Mouse (Mus musculus) natural killer cell, adult 2 months (primary cell): Measurements from ENCODE around the gene Cbfb.

Experiments used
- DNase-seq, 2 experiments: peaks; one replicate each; pipeline ENCODE4 v3.0.0; 2022; ENCODE audit warnings: low spot score in 2 of 2

The Cbfb gene

DNA sequence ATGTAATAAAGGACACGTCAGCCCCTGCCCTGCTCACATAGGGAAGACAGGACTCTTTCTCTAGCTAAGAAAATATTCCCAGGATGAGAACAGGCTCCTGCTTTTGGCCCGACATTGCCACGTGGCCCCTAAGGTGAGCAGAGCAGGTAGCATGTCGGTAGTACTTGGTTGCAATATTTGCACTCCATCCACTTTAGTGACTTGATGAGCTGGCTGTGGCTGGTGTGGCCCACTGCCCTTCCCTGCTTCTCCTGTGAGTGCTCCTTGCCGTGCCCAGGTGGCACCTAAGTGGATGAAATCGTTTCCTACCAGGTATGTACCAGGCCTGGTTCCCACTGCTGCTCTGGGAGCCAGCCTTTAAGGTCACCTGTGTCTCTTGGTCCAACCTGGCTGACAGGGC, 81.5 kb downstream of the Cbfb start:
- no peak for DNase-seq

DNA sequence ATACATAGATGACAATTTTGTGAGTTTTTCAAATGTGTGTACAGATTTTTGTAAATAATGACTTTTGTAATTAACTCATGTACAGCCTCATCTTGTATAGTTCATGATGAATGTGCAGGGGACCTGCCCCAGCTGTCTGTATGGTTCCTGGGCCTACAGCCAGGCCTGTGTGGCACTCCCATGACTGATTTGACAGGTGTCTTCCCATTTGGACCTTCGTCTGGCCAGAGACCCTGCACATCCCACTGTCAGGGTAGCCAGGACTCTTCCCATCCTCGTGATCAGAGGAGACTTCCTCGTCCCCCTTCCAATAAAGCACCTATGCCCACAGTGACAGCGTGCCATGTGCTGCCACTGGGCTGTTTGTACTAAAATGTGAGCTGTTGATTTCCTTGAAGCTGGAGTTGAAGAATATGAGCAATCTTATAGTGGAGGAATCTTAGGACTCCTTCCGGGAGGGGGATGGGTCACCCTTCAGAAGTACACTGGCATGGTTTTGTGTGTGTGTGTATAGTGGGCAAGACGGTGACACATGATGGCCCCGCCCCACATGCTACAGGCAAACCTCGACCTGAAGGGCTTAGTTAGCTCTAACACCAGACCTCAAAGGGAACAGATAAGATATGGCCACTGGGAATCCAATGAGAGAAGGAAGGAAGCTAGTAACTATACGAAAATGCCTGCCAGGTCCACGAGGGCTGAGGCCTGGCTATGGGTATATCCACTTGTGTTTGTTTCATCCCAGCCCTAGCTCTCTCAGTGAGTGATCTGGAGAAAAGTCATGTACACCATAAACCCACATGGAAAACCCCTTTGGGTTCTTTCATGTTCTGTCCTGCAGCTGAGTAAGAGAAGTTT, 82.4 kb downstream of the Cbfb start:
- DNase-seq = no peak

GRCm38 (mm10) chr8:105253766-105254151, 83.3 kb downstream of the Cbfb start:
- DNase-seq = no peak

DNA sequence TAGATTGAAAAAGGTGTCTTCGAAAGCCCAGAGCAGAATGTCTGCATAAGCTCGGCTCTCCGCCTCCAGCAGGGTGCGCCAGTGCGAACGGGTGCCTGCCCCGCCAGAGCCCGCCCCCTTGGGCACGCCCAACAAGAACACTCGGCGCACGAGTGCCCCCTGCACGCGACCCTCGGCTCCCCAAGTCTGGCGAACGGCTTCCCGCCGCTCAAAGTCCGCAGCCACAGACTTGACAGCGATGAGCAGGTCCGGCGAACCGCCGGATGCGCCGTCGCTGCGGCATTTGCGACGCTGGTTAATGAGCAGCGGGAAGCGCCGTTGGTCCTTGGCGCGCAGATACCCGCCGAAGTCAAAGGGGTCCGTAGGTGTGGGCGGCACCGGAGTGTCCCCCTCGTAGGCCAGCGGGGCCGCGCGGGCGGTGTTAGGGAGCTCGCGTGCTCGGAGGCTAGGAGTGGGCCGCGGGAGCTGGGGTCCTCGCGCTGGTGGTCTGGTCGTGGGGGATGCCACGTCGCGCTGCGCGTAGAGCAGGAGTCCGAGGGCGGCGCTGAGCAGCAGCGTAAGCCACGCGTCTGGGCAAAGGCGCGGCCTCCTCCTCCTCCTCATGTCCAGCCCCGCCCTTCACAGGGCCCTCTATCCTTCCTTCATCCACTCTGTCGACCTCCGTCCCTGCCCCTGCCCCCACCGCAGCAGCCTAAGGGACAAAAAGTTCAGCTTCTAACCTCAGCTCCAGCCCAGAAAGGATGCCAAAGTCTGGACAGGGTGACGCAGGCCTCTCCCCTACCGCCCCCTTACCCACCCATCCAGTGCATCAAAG, 83.9 kb downstream of the Cbfb start:
- peak; percentile 76 to 86 for DNase-seq

DNA sequence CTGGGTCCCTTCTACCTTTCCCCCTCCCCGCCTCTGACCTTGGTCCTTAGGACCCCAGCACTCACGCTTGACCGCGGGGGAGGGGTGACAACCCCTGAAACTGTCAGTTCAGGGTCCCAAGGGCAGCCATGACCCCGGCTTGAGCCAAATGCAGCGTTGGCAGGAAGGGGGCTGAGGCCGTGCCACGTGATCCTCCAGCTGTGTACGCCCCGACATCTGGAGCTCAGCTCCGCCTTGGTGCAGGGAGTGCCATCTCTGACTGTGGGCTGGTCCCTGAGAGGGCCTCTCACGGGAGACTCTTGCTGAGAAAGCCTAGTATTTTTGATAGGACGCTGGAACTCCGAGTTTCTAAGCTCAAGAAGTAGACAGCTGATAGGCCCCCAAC, 84.5 kb downstream of the Cbfb start, which contains the start of gene B3gnt9:
Gene B3gnt9, minus strand, starts transcription at position 188 of the 385 bp plus-strand sequence.
- peak in 1 of 2 experiments; percentile 21 for DNase-seq

DNA sequence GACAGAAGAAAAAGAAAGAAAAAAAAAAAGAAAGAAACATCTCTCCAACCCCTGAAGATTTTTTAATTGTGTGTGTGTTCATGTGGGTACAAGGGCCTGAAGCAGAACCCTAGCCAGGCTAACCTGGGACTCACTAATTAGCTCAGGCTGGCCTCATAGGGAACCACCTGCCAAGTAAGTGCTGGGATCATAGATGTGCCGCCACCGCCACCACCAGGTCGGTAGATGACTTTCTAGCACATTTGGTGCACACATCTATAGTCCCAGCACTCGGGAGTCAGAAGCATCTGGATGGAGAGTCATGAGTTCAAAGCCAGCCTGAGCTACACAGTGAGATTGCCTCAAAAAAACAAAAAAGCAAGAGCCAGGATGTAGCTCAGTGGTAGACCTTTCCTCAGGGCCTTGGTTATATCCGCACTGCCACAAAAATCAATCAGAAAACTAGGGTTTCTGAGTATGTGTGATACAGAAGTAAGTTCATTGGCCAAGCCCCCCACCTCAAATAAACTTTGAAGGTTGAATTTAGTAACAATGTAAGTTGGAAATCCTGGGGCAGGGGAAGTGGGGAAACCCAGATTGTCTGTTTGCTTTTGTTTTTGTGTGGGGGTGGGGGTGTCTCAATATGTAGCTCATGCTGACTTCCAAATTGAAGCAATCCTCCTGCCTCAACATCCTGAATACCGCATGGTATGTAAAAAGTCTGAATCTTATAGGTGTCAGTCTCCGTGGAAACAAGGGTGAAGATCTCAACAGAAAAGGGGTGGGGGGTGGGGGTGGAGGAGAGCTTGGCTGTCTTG, 87.0 kb downstream of the Cbfb start:
- no peak for DNase-seq

DNA sequence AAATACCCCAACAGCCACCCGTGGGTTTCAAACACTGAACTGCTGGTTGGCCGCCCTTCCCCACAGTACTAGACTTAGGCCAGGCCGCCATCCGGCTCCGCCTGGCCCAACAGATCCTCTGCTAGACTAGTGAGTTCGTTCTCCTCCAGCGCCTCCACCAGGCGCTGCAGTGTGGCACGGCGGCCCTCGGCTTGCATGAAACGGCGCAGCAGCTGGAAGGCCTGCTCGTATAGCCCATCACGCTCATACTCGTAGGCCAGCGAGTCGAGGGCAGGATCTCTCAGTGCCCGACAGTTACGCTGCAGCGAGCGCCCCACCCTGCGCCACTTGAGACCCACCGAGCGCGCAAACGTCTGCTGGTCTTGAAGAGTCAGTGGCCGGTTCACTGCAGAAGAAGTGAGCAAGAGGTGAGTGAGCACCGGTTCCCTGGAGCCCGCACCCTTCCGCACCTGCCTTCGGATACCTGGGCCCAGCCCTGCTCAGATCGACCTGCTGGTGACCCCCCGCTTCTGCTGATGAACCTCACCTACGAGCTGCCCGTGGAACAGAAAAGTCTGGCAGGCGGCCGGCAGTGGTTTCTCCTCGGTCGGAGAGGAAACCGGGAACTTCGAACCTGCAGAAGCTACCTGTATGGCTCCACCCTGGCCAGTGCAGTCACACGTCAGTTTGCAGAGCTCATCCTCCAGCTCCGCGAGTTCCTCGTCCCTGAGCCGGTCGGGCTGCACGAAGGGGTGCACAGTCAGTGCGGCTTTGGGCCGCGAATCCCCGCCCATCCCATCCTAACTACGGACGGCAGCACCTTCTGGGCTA, 88.6 kb downstream of the Cbfb start:
- DNase-seq = no peak

DNA sequence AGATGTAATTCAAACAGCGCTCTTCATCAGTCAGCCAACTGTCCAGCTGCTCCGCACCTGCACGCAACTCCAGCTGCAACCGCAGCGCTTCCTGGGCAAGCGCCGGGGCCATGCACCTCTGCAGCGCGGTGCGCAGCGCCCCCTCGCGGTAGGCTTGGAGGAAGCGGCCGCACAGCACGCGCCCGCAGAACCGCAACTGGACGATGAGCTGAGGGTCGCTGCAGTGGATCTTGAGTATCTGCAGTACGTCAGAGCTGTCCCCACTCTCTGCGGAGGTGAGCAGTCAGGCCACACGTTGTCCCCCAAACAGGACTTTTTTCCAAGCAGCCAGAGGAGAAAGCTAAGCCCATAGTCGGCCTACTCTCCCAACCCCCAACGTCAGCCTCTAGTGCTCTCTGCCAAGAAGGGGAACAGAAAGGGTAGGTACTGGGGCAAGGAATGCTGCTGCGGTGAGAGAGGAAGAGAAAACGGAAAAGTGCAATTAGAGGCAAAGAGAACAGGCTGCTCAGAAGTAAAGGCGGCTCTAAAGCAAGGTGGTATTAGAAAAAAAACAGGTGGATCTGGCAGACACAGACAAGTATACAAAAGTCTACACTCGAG, 89.3 kb downstream of the Cbfb start:
- DNase-seq = peak; percentile 62 to 73

- DNase-seq = no peak
Measured at GRCm38 (mm10) chr8:105260371-105261099, 90.1 kb downstream of the Cbfb start.

- no peak for DNase-seq
Measured at GRCm38 (mm10) chr8:105261326-105261980, 91.0 kb downstream of the Cbfb start.

DNA sequence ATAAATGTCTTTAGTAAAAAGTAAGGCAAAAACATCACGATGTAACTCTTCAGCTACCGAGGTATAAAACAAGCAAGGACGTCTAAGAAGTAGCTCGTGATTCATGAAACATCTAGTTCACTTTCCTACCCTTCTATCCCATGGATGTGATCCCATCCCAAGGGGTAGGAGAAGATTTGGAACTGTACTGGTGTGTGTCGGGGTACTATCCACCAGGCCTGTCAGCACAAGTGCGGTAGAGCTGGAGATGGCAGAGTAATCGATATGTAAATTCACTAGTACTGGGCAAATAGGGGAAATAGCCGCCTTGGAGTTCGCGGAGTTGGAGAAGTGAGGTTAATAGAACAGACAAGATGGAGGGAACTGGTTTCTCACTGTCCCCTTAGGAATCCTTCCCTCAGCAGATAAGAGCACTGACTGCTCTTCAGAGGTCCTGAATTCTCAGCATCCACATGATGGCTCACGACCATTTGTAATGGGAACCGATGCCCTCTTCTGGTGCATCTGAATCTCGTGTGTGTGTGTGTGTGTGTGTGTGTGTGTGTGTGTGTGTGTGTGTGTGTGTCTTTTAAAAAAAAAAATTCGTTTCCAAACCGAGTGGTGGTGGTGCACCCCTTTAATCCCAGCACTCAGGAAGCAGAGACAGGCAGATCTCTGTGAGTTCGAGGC, 92.9 kb downstream of the Cbfb start:
- DNase-seq = no peak

- DNase-seq = peak; percentile 61 to 65
Measured at GRCm38 (mm10) chr8:105264024-105264982, 93.8 kb downstream of the Cbfb start, which contains the start of the genes Tradd and Fbxl8. Gene Tradd (minus strand): TSS chr8:105264609. Gene Fbxl8 (plus strand): TSS chr8:105264648.

- peak; percentile 74 to 77 for DNase-seq
Measured at GRCm38 (mm10) chr8:105265128-105265527, 94.7 kb downstream of the Cbfb start.

DNA sequence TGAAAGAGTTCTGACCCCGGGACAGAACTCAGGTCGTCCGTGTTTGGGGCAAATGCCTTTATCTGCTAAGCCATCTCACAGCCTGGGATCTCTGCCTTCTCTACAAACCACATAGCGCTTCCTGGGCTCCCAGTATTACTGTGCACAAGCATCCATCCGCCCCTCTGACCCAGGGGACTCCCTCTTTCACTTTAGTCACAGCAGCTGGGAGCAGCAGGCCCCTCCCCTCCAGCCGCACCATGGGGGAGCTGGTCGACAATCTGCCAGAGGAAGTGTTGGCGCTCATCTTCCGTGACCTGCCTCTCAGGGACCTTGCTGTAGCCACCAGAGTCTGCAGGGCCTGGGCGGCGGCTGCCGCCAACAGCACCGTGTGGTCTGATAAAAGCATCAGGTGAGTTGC, 96.3 kb downstream of the Cbfb start:
- peak in 1 of 2 experiments; percentile 53 for DNase-seq
